Mouse (Mus musculus) granulocyte monocyte progenitor cell, adult 5-6 weeks (primary cell): ENCODE measurements around the gene Irf8. TPM values are rescaled to one million over a fixed set of nuclear protein-coding genes. Genes with fewer than 3 reads are reported as not detected.
A peak's percentile ranks its signal among the peaks of the same experiment; 100 is the strongest.
"Not testable (repeated sequence)": the region's sequence is repeated elsewhere in the genome, so short reads cannot be mapped to it uniquely, and the experiment has no call there.

ENCODE experiments used
- ATAC-seq: replicated peaks from 2 replicates; pipeline ENCODE4 v1.8.0; 2016; ENCODE audit warnings: mild to moderate bottlenecking, moderate TSS enrichment, inconsistent platforms; ENCODE audit not compliant: poor library complexity, severe bottlenecking
- total RNA-seq, 2 experiments: library from RNA; stranded (forward) in 1 of 2; stranded (reverse) in 1 of 2; fragments of 200-712, 200-1000 nt in 1 of 2; fragments of >200 nt in 1 of 2; fragmentation: Nextera tagmentation in 1 of 2; gene quantifications; 2 replicates each; pipeline ENCODE4 v1.2.3; 2014 to 2017

Gene Irf8
- total RNA-seq, 2 experiments from 2014 or later = 196 to 213 TPM

- peak; percentile 57 for ATAC-seq
Observed at GRCm38 (mm10) chr8:120783781-120784180, 47.6 kb downstream of the Irf8 start.

GRCm38 (mm10) chr8:120786753-120787152 lies 50.6 kb downstream of the Irf8 start:
- ATAC-seq = no peak

- ATAC-seq = no peak
Observed at GRCm38 (mm10) chr8:120787631-120788030, 51.5 kb downstream of the Irf8 start.

- ATAC-seq = peak; percentile 86
Observed at GRCm38 (mm10) chr8:120792710-120793109, 56.6 kb downstream of the Irf8 start.

GRCm38 (mm10) chr8:120795944-120796635 lies 59.9 kb downstream of the Irf8 start:
- peak; percentile 44 for ATAC-seq

GRCm38 (mm10) chr8:120797019-120797727 lies 61.0 kb downstream of the Irf8 start:
- ATAC-seq = no peak

GRCm38 (mm10) chr8:120800308-120800865 lies 64.2 kb downstream of the Irf8 start:
- peak; percentile 45 for ATAC-seq

- not testable (repeated sequence) for ATAC-seq
Observed at GRCm38 (mm10) chr8:120803661-120804375, 67.7 kb downstream of the Irf8 start.

GRCm38 (mm10) chr8:120804741-120805140 lies 68.6 kb downstream of the Irf8 start:
- no peak for ATAC-seq

Other genes with a start within 250 kb of the Irf8 start
- 54.6 and 81.8 TPM in 2 replicates for gene Gins2, start 147.1 kb upstream of the Irf8 start, total RNA-seq (2014; fragmentation: Nextera tagmentation)
- 42.4 and 47.6 TPM in 2 replicates for gene Gins2, start 147.1 kb upstream of the Irf8 start, total RNA-seq (2017)
- gene 1190005I06Rik, start 88.7 kb upstream of the Irf8 start, total RNA-seq (2014; fragmentation: Nextera tagmentation) = not detected in 2 replicates
- gene 1190005I06Rik, start 88.7 kb upstream of the Irf8 start, total RNA-seq (2017) = 0.60 TPM in 1 of 2 replicates, not detected in the other
- not detected in 2 replicates for gene Gm27021, start 68.3 kb upstream of the Irf8 start, total RNA-seq (2014; fragmentation: Nextera tagmentation)
- gene Gm27021, start 68.3 kb upstream of the Irf8 start, total RNA-seq (2017) = not detected in 2 replicates
- 1,083 and 1,131 TPM in 2 replicates for gene Cox4i1, start 68.1 kb upstream of the Irf8 start, total RNA-seq (2014; fragmentation: Nextera tagmentation)
- gene Cox4i1, start 68.1 kb upstream of the Irf8 start, total RNA-seq (2017) = 462 and 506 TPM in 2 replicates
- 34.9 and 56.5 TPM in 2 replicates for gene Emc8, start 67.8 kb upstream of the Irf8 start, total RNA-seq (2014; fragmentation: Nextera tagmentation)
- gene Emc8, start 67.8 kb upstream of the Irf8 start, total RNA-seq (2017) = 36.5 and 61.2 TPM in 2 replicates